Mouse (Mus musculus) thymus, adult 2 months (tissue): ENCODE results near the gene S100a4. TPM values are rescaled to one million over a fixed set of nuclear protein-coding genes. Genes with fewer than 3 reads are reported as not detected.
A peak's percentile ranks its signal among the peaks of the same experiment; 100 is the strongest.

Experiments
- DNase-seq: peaks from one replicate; pipeline ENCODE4 v3.0.0; 2021
- H3K27ac ChIP-seq: fragments of 200-500 bp; 2 replicates; pipeline ENCODE4 v1.5.1; 2012; ENCODE audit warnings: low read length, control low read depth; ENCODE audit not compliant: control insufficient read depth, insufficient read depth
- H3K27me3 ChIP-seq: fragments of 200-500 bp; 2 replicates; pipeline ENCODE4 v1.6.1; 2012; ENCODE audit warnings: mild to moderate bottlenecking, low read length, moderate library complexity, mixed read lengths; ENCODE audit not compliant: control insufficient read depth, insufficient read depth
- H3K36me3 ChIP-seq: fragments of 200-500 bp; 2 replicates; pipeline ENCODE4 v1.6.1; 2012; ENCODE audit warnings: mild to moderate bottlenecking, low read length, moderate library complexity; ENCODE audit not compliant: control insufficient read depth, insufficient read depth
- H3K4me1 ChIP-seq: fragments of 200-500 bp; replicated peaks from 2 replicates; pipeline ENCODE4 v1.6.1; 2012; ENCODE audit warnings: low read length; ENCODE audit not compliant: control insufficient read depth, insufficient read depth
- H3K4me3 ChIP-seq: fragments of 200-500 bp; 2 replicates; pipeline ENCODE4 v1.5.1; 2012; ENCODE audit warnings: mild to moderate bottlenecking, low read length, control low read depth, moderate library complexity; ENCODE audit not compliant: control insufficient read depth, insufficient read depth
- CTCF ChIP-seq: fragments of 200-500 bp; IDR thresholded peaks from 2 replicates; pipeline ENCODE4 v1.5.1; 2012; ENCODE audit warnings: mild to moderate bottlenecking, control low read depth, low read length, moderate library complexity, borderline replicate concordance; ENCODE audit not compliant: control insufficient read depth, poor library complexity, insufficient read depth; ENCODE audit errors: extremely low read depth
- POLR2A ChIP-seq: fragments of 200-500 bp; IDR thresholded peaks from 2 replicates; pipeline ENCODE4 v1.6.1; 2012; ENCODE audit warnings: mild to moderate bottlenecking, low read length, control low read depth, moderate library complexity; ENCODE audit not compliant: control insufficient read depth, poor library complexity, insufficient read depth; ENCODE audit errors: extremely low read depth
- WGBS: fragments of 180-500 bp; shearing (Covaris S2); methylation state at CpG from one replicate; pipeline ENCODE4 v1.1.7; 2018; 5-methylcytosine and 5-hydroxymethylcytosine counted together
- polyA plus RNA-seq: library from polyadenylated mRNA; depleted of rRNA; stranded (reverse); fragments of >200 nt; gene quantifications from 2 replicates; pipeline ENCODE4 v1.2.3, GENCODE M21; 2012

The S100a4 gene
- polyA plus RNA-seq, 1 experiment = 51.8 TPM

GRCm38 (mm10) chr3:90612728-90613291 is 9.2 kb downstream of the S100a4 start, which contains the start of gene S100a6:
Gene S100a6 (plus strand): TSS chr3:90612882.
- no peaks in the 10 kb centered on the region for H3K36me3 ChIP-seq
- TF ChIP-seq POLR2A (no peak), CTCF (peak; percentile 66; the same call in 1 of the 2 replicates)
- H3K27me3 ChIP-seq = no peaks in the 10 kb centered on the region
- WGBS = 11% methylated on average over 23 of the region's 23 CpGs
- DNase-seq = peak; percentile 86
- H3K4me3 ChIP-seq = peak within 1 kb of the TSS; percentile 13
- peaks cover 24% of the 10 kb centered on the region for H3K4me1 ChIP-seq
- H3K27ac ChIP-seq = no peak within 1 kb of the TSS

- WGBS = 49% methylated on average over 7 of the region's 7 CpGs
- H3K27me3 ChIP-seq = no peaks in the 10 kb centered on the region
- no peak overlapping the region for H3K27ac ChIP-seq
- peak overlapping the region; percentile 13; the same call in 1 of the 2 replicates for H3K4me3 ChIP-seq
- H3K36me3 ChIP-seq = no peaks in the 10 kb centered on the region
- no peak for DNase-seq
- no peak for TF ChIP-seq CTCF
- no peak for TF ChIP-seq POLR2A
- H3K4me1 ChIP-seq = peaks cover 24% of the 10 kb centered on the region
Measured at GRCm38 (mm10) chr3:90613461-90614147, 10.0 kb downstream of the S100a4 start.

- H3K27me3 ChIP-seq = no peaks in the 10 kb centered on the region
- no peak for TF ChIP-seq POLR2A
- no peak for TF ChIP-seq CTCF
- H3K36me3 ChIP-seq = no peaks in the 10 kb centered on the region
- H3K4me3 ChIP-seq = no peak overlapping the region
- peaks cover 22% of the 10 kb centered on the region for H3K4me1 ChIP-seq
- DNase-seq = no peak
- no peak overlapping the region for H3K27ac ChIP-seq
- 86% methylated on average over 6 of the region's 6 CpGs for WGBS
Measured at GRCm38 (mm10) chr3:90614148-90614530, 10.6 kb downstream of the S100a4 start.

- no peak for TF ChIP-seq CTCF
- no peak for TF ChIP-seq POLR2A
- no peak for DNase-seq
- H3K27me3 ChIP-seq = no peaks in the 10 kb centered on the region
- no peaks in the 10 kb centered on the region for H3K36me3 ChIP-seq
- no peak overlapping the region for H3K27ac ChIP-seq
- WGBS = 90% methylated on average over 11 of the region's 11 CpGs
- peaks cover 21% of the 10 kb centered on the region for H3K4me1 ChIP-seq
- H3K4me3 ChIP-seq = no peak overlapping the region
Measured at GRCm38 (mm10) chr3:90614611-90615251, 11.2 kb downstream of the S100a4 start.

GRCm38 (mm10) chr3:90615415-90615814 is 11.8 kb downstream of the S100a4 start:
- Histone ChIP-seq H3K27ac (no peak overlapping the region), H3K4me1 (peaks cover 21% of the 10 kb centered on the region), H3K4me3 (no peak overlapping the region), H3K36me3 (no peaks in the 10 kb centered on the region), H3K27me3 (no peaks in the 10 kb centered on the region)
- peak; percentile 80 for DNase-seq
- peak; percentile 72; the same call in 1 of the 2 replicates for TF ChIP-seq CTCF
- TF ChIP-seq POLR2A = 0 out of 2 replicates have a peak, but pooled peaks have one; percentile 22
- WGBS = 0% methylated on average over 7 of the region's 7 CpGs

- no peak for TF ChIP-seq POLR2A
- no peak for TF ChIP-seq CTCF
- Histone ChIP-seq H3K4me1 (peaks cover 21% of the 10 kb centered on the region), H3K36me3 (no peaks in the 10 kb centered on the region), H3K27me3 (no peaks in the 10 kb centered on the region), H3K27ac (no peak overlapping the region), H3K4me3 (no peak overlapping the region)
- WGBS = 77% methylated on average over 1 of the region's 1 CpGs
- no peak for DNase-seq
Measured at GRCm38 (mm10) chr3:90615911-90616310, 12.3 kb downstream of the S100a4 start.

- WGBS = 33% methylated on average over 1 of the region's 1 CpGs
- Histone ChIP-seq H3K27ac (no peak overlapping the region), H3K27me3 (no peaks in the 10 kb centered on the region), H3K36me3 (no peaks in the 10 kb centered on the region), H3K4me1 (peaks cover 22% of the 10 kb centered on the region), H3K4me3 (no peak overlapping the region)
- TF ChIP-seq POLR2A (no peak), CTCF (no peak)
- no peak for DNase-seq
Measured at GRCm38 (mm10) chr3:90617586-90617985, 14.0 kb downstream of the S100a4 start.
